Mouse (Mus musculus) cerebellum, adult 2 months (tissue): ENCODE results near the gene Muc3.

ENCODE experiments used
- CTCF ChIP-seq: fragments of 200-500 bp; IDR thresholded peaks from 2 replicates; pipeline ENCODE4 v1.5.1; 2011; ENCODE audit warnings: low read depth, mild to moderate bottlenecking, control low read depth, low read length, moderate library complexity, borderline replicate concordance; ENCODE audit not compliant: insufficient read depth
- POLR2A ChIP-seq: fragments of 200-500 bp; IDR thresholded peaks from 2 replicates; pipeline ENCODE4 v1.6.1; 2011; ENCODE audit warnings: low read length, control low read depth, borderline replicate concordance; ENCODE audit not compliant: insufficient read depth

- TF ChIP-seq CTCF, result no peak
- no peak for TF ChIP-seq POLR2A
These were observed 55.4 kb downstream of the Muc3 start for GRCm38 (mm10) chr5:137093720-137094119.
